In genomic region chr15:28151678-28152077, GRCm38 (mm10) we compare ENCODE assay signal across 28 mouse cellular contexts. TPM values are rescaled to one million over a fixed set of nuclear protein-coding genes. Genes with fewer than 3 reads are reported as not detected.
"Had no signal": no experiment of that assay in that cellular context is flagged by ENCODE, and none has a peak within 500 bp of the region (broad histone marks: within the 10 kb centered on the region; RNA-seq: fewer than 3 reads in every experiment).

No protein-coding gene starts in this region.

- H3K27ac ChIP-seq: embryonic facial prominence, embryonic 10.5 days; embryonic facial prominence, embryonic 12.5 days; embryonic facial prominence, embryonic 13.5 days; embryonic facial prominence, embryonic 15.5 days; forebrain, embryonic 10.5 days; forebrain, embryonic 12.5 days; forebrain, embryonic 13.5 days; forebrain, embryonic 15.5 days; gastrocnemius, adult 2 months; heart, adult 2 months had no signal

- H3K36me3 ChIP-seq: embryonic facial prominence, embryonic 10.5 days; embryonic facial prominence, embryonic 12.5 days; embryonic facial prominence, embryonic 13.5 days; embryonic facial prominence, embryonic 15.5 days; forebrain, embryonic 10.5 days; forebrain, embryonic 12.5 days; forebrain, embryonic 15.5 days had no signal

- H3K27me3 ChIP-seq: embryonic facial prominence, embryonic 15.5 days; forebrain, embryonic 15.5 days had no signal

- H3K4me3 ChIP-seq: embryonic facial prominence, embryonic 10.5 days; embryonic facial prominence, embryonic 12.5 days; embryonic facial prominence, embryonic 13.5 days; embryonic facial prominence, embryonic 15.5 days; erythroblast, embryonic 14.5 days; forebrain, embryonic 10.5 days; forebrain, embryonic 12.5 days; forebrain, embryonic 13.5 days; forebrain, embryonic 15.5 days; gastrocnemius, adult 2 months; heart, adult 2 months had no signal

- H3K9me3 ChIP-seq: embryonic facial prominence, embryonic 10.5 days; embryonic facial prominence, embryonic 12.5 days; embryonic facial prominence, embryonic 13.5 days; embryonic facial prominence, embryonic 15.5 days; forebrain, embryonic 10.5 days; forebrain, embryonic 12.5 days; forebrain, embryonic 13.5 days; forebrain, embryonic 15.5 days had no signal

- H3K4me2 ChIP-seq: embryonic facial prominence, embryonic 12.5 days; embryonic facial prominence, embryonic 13.5 days; embryonic facial prominence, embryonic 15.5 days; forebrain, embryonic 12.5 days; forebrain, embryonic 13.5 days; forebrain, embryonic 15.5 days had no signal

- DNase-seq: cerebellum, adult 2 months; cerebellum, adult 8-10 months; cerebellum, adult 9-10 months; cerebellum, adult 9-11 months; cerebellum, postnatal 10 days; cerebellum, postnatal 14 days; cerebellum, postnatal 25 days; cerebellum, postnatal 36 days; embryo, embryonic 11 days; forebrain, postnatal 0 days; gastrocnemius, adult 2 months; gastrocnemius, postnatal 10 days; gastrocnemius, postnatal 14 days; gastrocnemius, postnatal 25 days; gastrocnemius, postnatal 36 days; heart, adult 2 months had no signal

RNA-seq across cellular contexts. Expression of gene Dnah5, which starts 51.9 kb away (rescaled TPM):
- total RNA-seq: common myeloid progenitor, adult 5-6 weeks; gastrocnemius, adult 2 months; gastrocnemius, adult 8-10 months; gastrocnemius, postnatal 25 days; gastrocnemius, postnatal 36 days; granulocyte monocyte progenitor cell, adult 5-6 weeks had no signal
- polyA plus RNA-seq: erythroblast, embryonic 14.5 days had no signal
